In genomic region chr19:15855379-15855778, GRCm38 (mm10) we compare ENCODE assay signal across 31 mouse cellular contexts.
"Had no signal": no experiment of that assay in that cellular context is flagged by ENCODE, and none has a peak within 500 bp of the region (broad histone marks: within the 10 kb centered on the region; RNA-seq: fewer than 3 reads in every experiment).

No protein-coding gene starts in this region.

- H3K27me3 ChIP-seq: limb, embryonic 12.5 days; limb, embryonic 13.5 days; limb, embryonic 15.5 days; liver, embryonic 12.5 days; liver, embryonic 13.5 days; liver, embryonic 15.5 days; lung, embryonic 15.5 days; megakaryocyte, embryonic 14.5 days; midbrain, embryonic 12.5 days; midbrain, embryonic 13.5 days; midbrain, embryonic 15.5 days had no signal

- H3K36me3 ChIP-seq: limb, embryonic 10.5 days; limb, embryonic 12.5 days; limb, embryonic 13.5 days; limb, embryonic 15.5 days; liver, embryonic 12.5 days; liver, embryonic 13.5 days; liver, embryonic 15.5 days; lung, embryonic 15.5 days; midbrain, embryonic 10.5 days; midbrain, embryonic 12.5 days; midbrain, embryonic 13.5 days; midbrain, embryonic 15.5 days had no signal

- DNase-seq: left cerebral cortex, postnatal 4 days; liver; liver, embryonic 13.5 days; liver, postnatal 0 days; lung, adult 18-20 months; lung, adult 2 months; lung, embryonic 14.5 days; lung, postnatal 10 days; lung, postnatal 14 days; lung, postnatal 36 days; lung, postnatal 4 days; midbrain, embryonic 14.5 days had no signal

- H3K4me3 ChIP-seq: limb, embryonic 10.5 days; limb, embryonic 12.5 days; limb, embryonic 13.5 days; limb, embryonic 15.5 days; liver, embryonic 12.5 days; liver, embryonic 13.5 days; liver, embryonic 15.5 days; lung, embryonic 15.5 days; megakaryocyte, embryonic 14.5 days; midbrain, embryonic 10.5 days; midbrain, embryonic 12.5 days; midbrain, embryonic 13.5 days; midbrain, embryonic 15.5 days; myocyte had no signal

- H3K4me2 ChIP-seq: limb, embryonic 12.5 days; limb, embryonic 13.5 days; limb, embryonic 15.5 days; liver, embryonic 11.5 days; liver, embryonic 12.5 days; liver, embryonic 13.5 days; liver, embryonic 15.5 days; lung, embryonic 14.5 days; lung, embryonic 15.5 days; midbrain, embryonic 11.5 days; midbrain, embryonic 12.5 days; midbrain, embryonic 13.5 days; midbrain, embryonic 15.5 days had no signal

- H3K27ac ChIP-seq: limb, embryonic 10.5 days; limb, embryonic 12.5 days; limb, embryonic 13.5 days; limb, embryonic 15.5 days; liver, embryonic 12.5 days; liver, embryonic 13.5 days; liver, embryonic 14.5 days; liver, embryonic 15.5 days; lung, embryonic 15.5 days; macrophage; midbrain, embryonic 10.5 days; midbrain, embryonic 12.5 days; midbrain, embryonic 13.5 days; midbrain, embryonic 15.5 days had no signal

- H3K9me3 ChIP-seq: limb, embryonic 10.5 days; limb, embryonic 12.5 days; limb, embryonic 13.5 days; limb, embryonic 15.5 days; liver, embryonic 12.5 days; liver, embryonic 13.5 days; liver, embryonic 15.5 days; lung, embryonic 15.5 days; midbrain, embryonic 10.5 days; midbrain, embryonic 12.5 days; midbrain, embryonic 13.5 days; midbrain, embryonic 15.5 days had no signal

- H3K4me1 ChIP-seq: limb, embryonic 10.5 days; limb, embryonic 12.5 days; limb, embryonic 13.5 days; limb, embryonic 15.5 days; liver, embryonic 12.5 days; liver, embryonic 15.5 days; lung, embryonic 15.5 days; midbrain, embryonic 10.5 days; midbrain, embryonic 12.5 days; midbrain, embryonic 13.5 days; midbrain, embryonic 15.5 days had no signal

- ATAC-seq: liver, embryonic 12.5 days; liver, postnatal 0 days; lung, postnatal 0 days; midbrain, embryonic 13.5 days; midbrain, embryonic 15.5 days; midbrain, embryonic 16.5 days had no signal

- H3K9ac ChIP-seq: limb, embryonic 12.5 days; limb, embryonic 13.5 days; limb, embryonic 15.5 days; liver, embryonic 12.5 days; liver, embryonic 13.5 days; liver, embryonic 14.5 days; liver, embryonic 15.5 days; liver, postnatal 0 days; lung, embryonic 14.5 days; lung, embryonic 15.5 days; midbrain, embryonic 12.5 days; midbrain, embryonic 13.5 days; midbrain, embryonic 15.5 days had no signal
